Mouse (Mus musculus) heart, embryonic 14.5 days (tissue): Measurements from ENCODE around the gene Cdh23. TPM values are rescaled to one million over a fixed set of nuclear protein-coding genes. Genes with fewer than 3 reads are reported as not detected.

ENCODE experiments used
- ATAC-seq: fragments of 200-750 bp; cut with Nextera tagmentation; 2 replicates; pipeline ENCODE4 v1.8.0; 2017; ENCODE audit warnings: low read depth, moderate TSS enrichment; ENCODE audit not compliant: insufficient number of reproducible peaks, insufficient read depth, low FRiP score
- H3K27ac ChIP-seq, 2 experiments: fragments of 200-500 bp in 1 of 2; fragments of 300-500 bp in 1 of 2; sonication (generic) in 1 of 2; replicated peaks in 1 of 2; 2 replicates each; pipeline ENCODE4 v1.5.1; 2012 to 2014; ENCODE audit warnings: low read depth in 2 of 2, low read length in 2 of 2, control low read depth in 1 of 2, mild to moderate bottlenecking in 1 of 2, mixed read lengths in 1 of 2; ENCODE audit not compliant: control insufficient read depth in 1 of 2, insufficient read depth in 1 of 2
- H3K27me3 ChIP-seq: fragments of 300-500 bp; sonication (generic); 2 replicates; pipeline ENCODE4 v1.6.1; 2014; ENCODE audit warnings: mild to moderate bottlenecking, low read length, control low read depth; ENCODE audit not compliant: control insufficient read depth, insufficient read depth
- H3K36me3 ChIP-seq: fragments of 300-500 bp; sonication (generic); 2 replicates; pipeline ENCODE4 v1.6.1; 2014; ENCODE audit warnings: mild to moderate bottlenecking, control low read depth, low read length, mixed read lengths; ENCODE audit not compliant: control insufficient read depth, insufficient read depth
- H3K4me1 ChIP-seq, 2 experiments: fragments of 200-500 bp in 1 of 2; fragments of 300-500 bp in 1 of 2; sonication (generic) in 1 of 2; 2 replicates each; pipeline ENCODE4 v1.6.1; 2012 to 2014; ENCODE audit warnings: low read length in 2 of 2, control low read depth in 1 of 2, mixed read lengths in 1 of 2; ENCODE audit not compliant: control insufficient read depth in 2 of 2, insufficient read depth in 2 of 2
- H3K4me2 ChIP-seq: fragments of 300-500 bp; sonication (generic); 2 replicates; pipeline ENCODE4 v1.6.1; 2014; ENCODE audit warnings: mild to moderate bottlenecking, low read length
- H3K4me3 ChIP-seq, 2 experiments: fragments of 200-500 bp in 1 of 2; fragments of 300-500 bp in 1 of 2; sonication (generic) in 1 of 2; 2 replicates each; pipeline ENCODE4 v1.5.1; 2012 to 2014; ENCODE audit warnings: low read length in 2 of 2, mild to moderate bottlenecking in 2 of 2, control low read depth in 1 of 2, low read depth in 1 of 2, moderate library complexity in 1 of 2; ENCODE audit not compliant: control insufficient read depth in 1 of 2, insufficient read depth in 1 of 2
- H3K9ac ChIP-seq: fragments of 300-500 bp; sonication (generic); 2 replicates; pipeline ENCODE4 v1.6.1; 2014; ENCODE audit warnings: mild to moderate bottlenecking, low read length
- H3K9me3 ChIP-seq: fragments of 300-500 bp; sonication (generic); 2 replicates; pipeline ENCODE4 v1.6.1; 2016; ENCODE audit warnings: low read length, control low read depth; ENCODE audit not compliant: control insufficient read depth
- WGBS: fragments of 180-500 bp; shearing (Covaris S2); extraction: QIAGEN DNeasy Blood & Tissue Kit; methylation state at CpG from one replicate; pipeline ENCODE4 v1.1.7; 2014; 5-methylcytosine and 5-hydroxymethylcytosine counted together
- polyA plus RNA-seq: library from polyadenylated mRNA; unstranded; fragments of >200 nt; fragmentation: Nextera tagmentation; extraction: Ambion mirVana; gene quantifications from 2 replicates; pipeline ENCODE4 v1.2.1, GENCODE M21; 2014

The Cdh23 gene
- polyA plus RNA-seq, 1 experiment from 2014 or later, result 0.31 TPM

DNA sequence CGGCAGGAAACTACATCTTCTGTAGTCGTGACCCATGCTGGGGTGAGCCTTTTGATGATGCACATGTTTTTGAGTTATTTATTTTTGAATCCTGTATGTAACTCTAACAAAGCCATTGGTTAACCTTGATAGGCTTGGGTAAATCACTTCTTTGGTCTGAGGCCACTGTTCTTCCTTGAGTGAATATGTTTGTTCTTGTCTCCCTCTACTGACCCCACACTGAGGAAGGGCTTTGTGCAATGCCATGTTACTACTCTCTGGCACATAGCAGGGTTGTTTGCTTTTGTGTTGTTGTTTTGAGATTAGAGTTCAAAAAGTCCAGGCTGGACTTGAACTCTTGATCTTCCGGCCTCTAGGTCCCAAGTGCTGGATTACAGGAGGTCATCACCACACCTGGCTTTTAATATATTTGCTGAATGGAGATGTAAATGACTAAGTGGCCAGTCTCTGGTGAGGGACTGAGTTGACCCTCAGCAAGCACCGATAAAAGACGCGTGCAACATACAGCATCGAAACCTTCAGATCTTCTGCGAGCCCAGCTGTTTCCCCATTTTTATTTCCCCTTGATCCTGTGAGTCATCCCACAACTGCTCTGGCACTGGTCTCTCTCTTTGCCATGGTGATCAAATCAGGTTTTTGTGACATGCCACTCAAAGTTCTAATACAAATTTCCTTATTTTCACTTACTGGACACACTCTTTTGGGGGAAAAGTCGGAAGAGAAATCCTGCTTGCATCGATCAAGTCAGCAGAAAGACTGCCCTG, 298.1 kb downstream of the Cdh23 start:
- H3K4me2 ChIP-seq, result no peak overlapping the region
- ATAC-seq, result no peak
- H3K27me3 ChIP-seq, result no peaks in the 10 kb centered on the region; the same call in 1 of the 2 replicates
- no peak overlapping the region for H3K4me3 ChIP-seq
- no peak overlapping the region for H3K27ac ChIP-seq
- 86% methylated on average over 10 of the region's 10 CpGs for WGBS
- peaks cover 4 to 6% of the 10 kb centered on the region in 2 experiments for H3K4me1 ChIP-seq
- H3K36me3 ChIP-seq, result no peaks in the 10 kb centered on the region
- H3K9me3 ChIP-seq, result no peaks in the 10 kb centered on the region
- H3K9ac ChIP-seq, result no peak overlapping the region

GRCm38 (mm10) chr10:60395605-60396004, 300.7 kb downstream of the Cdh23 start:
- no peak for ATAC-seq
- Histone ChIP-seq H3K27me3 (no peaks in the 10 kb centered on the region), H3K4me2 (no peak overlapping the region), H3K36me3 (no peaks in the 10 kb centered on the region), H3K9ac (no peak overlapping the region), H3K27ac (no peak overlapping the region), H3K4me3 (no peak overlapping the region), H3K4me1 (peaks cover 6 to 9% of the 10 kb centered on the region in 2 experiments), H3K9me3 (no peaks in the 10 kb centered on the region)
- 77% methylated on average over 5 of the region's 5 CpGs for WGBS

- no peaks in the 10 kb centered on the region for H3K9me3 ChIP-seq
- no peak overlapping the region for H3K27ac ChIP-seq
- no peak for ATAC-seq
- H3K27me3 ChIP-seq, result no peaks in the 10 kb centered on the region
- peaks cover 11 to 16% of the 10 kb centered on the region in 2 experiments for H3K4me1 ChIP-seq
- no peak overlapping the region for H3K4me2 ChIP-seq
- no peaks in the 10 kb centered on the region for H3K36me3 ChIP-seq
- 48% methylated on average over 7 of the region's 7 CpGs for WGBS
- no peak overlapping the region for H3K9ac ChIP-seq
- no peak overlapping the region for H3K4me3 ChIP-seq
Measured at GRCm38 (mm10) chr10:60394936-60395335, 301.4 kb downstream of the Cdh23 start.

- Histone ChIP-seq H3K4me1 (peaks cover 21 to 26% of the 10 kb centered on the region in 2 experiments), H3K36me3 (no peaks in the 10 kb centered on the region), H3K27me3 (no peaks in the 10 kb centered on the region), H3K9ac (no peak overlapping the region), H3K4me3 (no peak overlapping the region), H3K4me2 (no peak overlapping the region), H3K27ac (no peak overlapping the region), H3K9me3 (no peaks in the 10 kb centered on the region)
- 94% methylated on average over 9 of the region's 9 CpGs for WGBS
- no peak for ATAC-seq
Measured at GRCm38 (mm10) chr10:60391661-60392060, 304.6 kb downstream of the Cdh23 start.

DNA sequence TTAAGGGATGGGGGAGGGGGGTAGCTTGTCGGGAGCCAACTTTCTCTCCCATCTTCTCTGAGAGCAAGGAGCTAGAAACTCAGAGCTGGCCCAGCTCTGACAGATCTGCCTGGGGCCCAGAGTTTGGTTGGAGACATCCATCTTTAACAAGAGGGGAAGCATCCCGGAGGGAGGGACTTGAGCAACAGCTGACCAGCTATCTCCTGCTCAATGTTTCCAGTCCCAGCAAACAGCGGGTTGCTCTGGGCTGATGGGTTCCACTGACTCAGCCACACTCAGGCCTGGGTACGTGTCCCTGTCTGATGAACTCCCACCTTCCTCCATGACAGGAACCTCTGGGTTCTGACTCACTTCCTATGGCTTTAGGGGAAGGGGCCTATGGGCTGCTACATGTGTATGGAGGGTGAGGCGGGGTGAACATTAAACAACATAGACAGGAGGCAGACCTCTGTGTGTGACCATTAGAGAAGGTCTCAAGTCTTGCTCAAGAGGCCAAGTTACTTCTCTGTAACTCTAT, 305.3 kb downstream of the Cdh23 start:
- 65% methylated on average over 5 of the region's 5 CpGs for WGBS
- no peak for ATAC-seq
- H3K27ac ChIP-seq, result no peak overlapping the region

GRCm38 (mm10) chr10:60390177-60390903, 305.9 kb downstream of the Cdh23 start:
- ATAC-seq, result 0 out of 2 replicates have a peak, but pooled peaks have one; percentile 16
- no peak overlapping the region for H3K9ac ChIP-seq
- H3K9me3 ChIP-seq, result no peaks in the 10 kb centered on the region
- no peak overlapping the region; a peak in 1 of 4 replicates for H3K27ac ChIP-seq
- no peaks in the 10 kb centered on the region for H3K36me3 ChIP-seq
- H3K4me3 ChIP-seq, result no peak overlapping the region
- H3K4me1 ChIP-seq, result peaks cover 21 to 26% of the 10 kb centered on the region in 2 experiments
- no peak overlapping the region for H3K4me2 ChIP-seq
- no peaks in the 10 kb centered on the region for H3K27me3 ChIP-seq
- 36% methylated on average over 6 of the region's 6 CpGs for WGBS

More for the DNA sequence above, 305.3 kb downstream of the Cdh23 start:
- Histone ChIP-seq H3K4me3 (no peak overlapping the region), H3K36me3 (no peaks in the 10 kb centered on the region), H3K9me3 (no peaks in the 10 kb centered on the region), H3K4me1 (peaks cover 21 to 26% of the 10 kb centered on the region in 2 experiments), H3K27me3 (no peaks in the 10 kb centered on the region), H3K9ac (no peak overlapping the region), H3K4me2 (no peak overlapping the region)

DNA sequence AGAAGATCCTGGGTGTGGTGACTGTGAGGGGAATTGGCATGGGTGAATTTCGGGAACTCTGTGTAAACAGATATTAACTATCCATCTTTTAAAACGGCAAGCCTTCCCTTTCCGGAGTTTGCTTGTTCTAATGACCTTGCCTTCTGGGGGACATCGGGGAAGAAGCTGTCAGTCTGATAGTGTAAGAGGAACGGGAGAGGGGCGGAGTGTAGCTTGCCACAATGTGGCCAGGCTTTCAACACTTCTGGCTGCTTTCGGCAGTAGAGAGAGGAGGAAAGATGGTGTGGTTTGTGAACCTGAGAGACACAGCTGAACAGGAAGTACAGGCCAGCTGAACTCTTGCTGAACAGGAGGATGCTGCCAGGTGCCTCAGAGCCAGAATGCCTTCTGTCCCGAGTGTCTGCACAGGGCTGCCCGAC, 306.8 kb downstream of the Cdh23 start:
- no peak for ATAC-seq

More for the DNA sequence above, 306.8 kb downstream of the Cdh23 start:
- H3K9me3 ChIP-seq, result no peaks in the 10 kb centered on the region
- no peak overlapping the region; a peak in 1 of 4 replicates for H3K27ac ChIP-seq
- H3K9ac ChIP-seq, result no peak overlapping the region
- peaks cover 16 to 20% of the 10 kb centered on the region in 2 experiments for H3K4me1 ChIP-seq
- WGBS, result 11% methylated on average over 9 of the region's 9 CpGs
- H3K36me3 ChIP-seq, result no peaks in the 10 kb centered on the region
- no peaks in the 10 kb centered on the region for H3K27me3 ChIP-seq
- H3K4me2 ChIP-seq, result peak overlapping the region; percentile 42
- no peak overlapping the region for H3K4me3 ChIP-seq
